Mouse (Mus musculus): ENCODE data around the gene Paqr6. TPM values are rescaled to one million over a fixed set of nuclear protein-coding genes. Genes with fewer than 3 reads are reported as not detected.
A peak's percentile ranks its signal among the peaks of the same experiment; 100 is the strongest.

The Paqr6 gene
- polyA plus RNA-seq, 1 experiment from 2014 or later = 2.3 TPM

- Histone ChIP-seq H3K9me3 (ENCODE audit: control insufficient read depth, low read length) (no peaks in the 10 kb centered on the region), H3K4me3 (replicated peaks; ENCODE audit: low read length) (no peak overlapping the region), H3K9ac (replicated peaks; ENCODE audit: low read depth, low read length) (no peak overlapping the region), H3K4me1 (replicated peaks; ENCODE audit: control insufficient read depth, insufficient read depth, low read length) (peaks cover 3% of the 10 kb centered on the region; the same call in 1 of the 2 replicates), H3K4me2 (ENCODE audit: low read length) (no peak overlapping the region), H3K27me3 (replicated peaks; ENCODE audit: control insufficient read depth, insufficient read depth, low read length) (no peaks in the 10 kb centered on the region), H3K27ac (ENCODE audit: low read length) (no peak overlapping the region), H3K36me3 (ENCODE audit: control insufficient read depth, insufficient read depth) (no peaks in the 10 kb centered on the region)
- WGBS = 92% methylated on average over 10 of the region's 10 CpGs
- ATAC-seq = no peak
Observed at GRCm38 (mm10) chr3:88403522-88404230, 39.3 kb downstream of the Paqr6 start.

GRCm38 (mm10) chr3:88407090-88407489 is 42.7 kb downstream of the Paqr6 start:
- no peak overlapping the region for H3K4me3 ChIP-seq (replicated peaks; ENCODE audit: low read length)
- H3K36me3 ChIP-seq (ENCODE audit: control insufficient read depth, insufficient read depth) = no peaks in the 10 kb centered on the region
- H3K9ac ChIP-seq (replicated peaks; ENCODE audit: low read depth, low read length) = no peak overlapping the region
- ATAC-seq = 0 out of 2 replicates have a peak, but pooled peaks have one; percentile 24
- 0% methylated on average over 2 of the region's 2 CpGs for WGBS
- no peak overlapping the region for H3K27ac ChIP-seq (ENCODE audit: low read length)
- H3K9me3 ChIP-seq (ENCODE audit: control insufficient read depth, low read length) = no peaks in the 10 kb centered on the region
- no peaks in the 10 kb centered on the region for H3K27me3 ChIP-seq (replicated peaks; ENCODE audit: control insufficient read depth, insufficient read depth, low read length)
- H3K4me1 ChIP-seq (replicated peaks; ENCODE audit: control insufficient read depth, insufficient read depth, low read length) = peaks cover 20% of the 10 kb centered on the region
- H3K4me2 ChIP-seq (ENCODE audit: low read length) = no peak overlapping the region

GRCm38 (mm10) chr3:88407529-88407928 is 43.1 kb downstream of the Paqr6 start:
- H3K27ac ChIP-seq (ENCODE audit: low read length) = no peak overlapping the region
- WGBS = 58% methylated on average over 7 of the region's 7 CpGs
- no peaks in the 10 kb centered on the region for H3K36me3 ChIP-seq (ENCODE audit: control insufficient read depth, insufficient read depth)
- ATAC-seq = no peak
- no peaks in the 10 kb centered on the region for H3K27me3 ChIP-seq (replicated peaks; ENCODE audit: control insufficient read depth, insufficient read depth, low read length)
- H3K4me2 ChIP-seq (ENCODE audit: low read length) = no peak overlapping the region
- no peaks in the 10 kb centered on the region for H3K9me3 ChIP-seq (ENCODE audit: control insufficient read depth, low read length)
- no peak overlapping the region for H3K9ac ChIP-seq (replicated peaks; ENCODE audit: low read depth, low read length)
- peaks cover 20% of the 10 kb centered on the region for H3K4me1 ChIP-seq (replicated peaks; ENCODE audit: control insufficient read depth, insufficient read depth, low read length)
- no peak overlapping the region for H3K4me3 ChIP-seq (replicated peaks; ENCODE audit: low read length)

DNA sequence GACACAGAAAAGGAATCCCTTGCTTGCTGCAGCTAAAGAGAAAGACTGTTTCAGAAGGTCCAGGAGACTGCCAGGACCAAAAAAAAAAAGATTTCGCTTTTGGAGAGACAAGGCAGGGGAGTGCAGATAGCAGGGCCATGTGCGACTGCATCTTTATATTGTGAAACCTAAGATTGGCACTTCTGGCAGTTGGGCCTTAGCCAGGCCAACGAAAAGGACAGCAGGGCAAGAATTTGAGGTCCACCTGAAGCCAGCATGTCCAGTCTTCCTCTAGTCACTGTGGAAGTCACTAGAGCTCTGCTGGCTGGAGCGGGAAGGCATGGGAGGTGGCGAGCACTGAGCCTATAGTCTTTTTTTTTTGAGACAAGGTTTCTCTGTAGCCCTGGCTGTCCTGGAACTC is 44.6 kb downstream of the Paqr6 start:
- no peak overlapping the region for H3K27ac ChIP-seq (ENCODE audit: low read length)
- H3K4me1 ChIP-seq (replicated peaks; ENCODE audit: control insufficient read depth, insufficient read depth, low read length) = peaks cover 20% of the 10 kb centered on the region
- no peaks in the 10 kb centered on the region for H3K27me3 ChIP-seq (replicated peaks; ENCODE audit: control insufficient read depth, insufficient read depth, low read length)
- H3K4me3 ChIP-seq (replicated peaks; ENCODE audit: low read length) = no peak overlapping the region; the same call in 1 of the 2 replicates
- no peaks in the 10 kb centered on the region; the same call in 1 of the 2 replicates for H3K36me3 ChIP-seq (ENCODE audit: control insufficient read depth, insufficient read depth)
- H3K9ac ChIP-seq (replicated peaks; ENCODE audit: low read depth, low read length) = peak overlapping the region; percentile 88
- ATAC-seq = no peak
- peak overlapping the region; percentile 72 for H3K4me2 ChIP-seq (ENCODE audit: low read length)
- no peaks in the 10 kb centered on the region for H3K9me3 ChIP-seq (ENCODE audit: control insufficient read depth, low read length)
- 62% methylated on average over 5 of the region's 5 CpGs for whole genome bisulfite sequencing

DNA sequence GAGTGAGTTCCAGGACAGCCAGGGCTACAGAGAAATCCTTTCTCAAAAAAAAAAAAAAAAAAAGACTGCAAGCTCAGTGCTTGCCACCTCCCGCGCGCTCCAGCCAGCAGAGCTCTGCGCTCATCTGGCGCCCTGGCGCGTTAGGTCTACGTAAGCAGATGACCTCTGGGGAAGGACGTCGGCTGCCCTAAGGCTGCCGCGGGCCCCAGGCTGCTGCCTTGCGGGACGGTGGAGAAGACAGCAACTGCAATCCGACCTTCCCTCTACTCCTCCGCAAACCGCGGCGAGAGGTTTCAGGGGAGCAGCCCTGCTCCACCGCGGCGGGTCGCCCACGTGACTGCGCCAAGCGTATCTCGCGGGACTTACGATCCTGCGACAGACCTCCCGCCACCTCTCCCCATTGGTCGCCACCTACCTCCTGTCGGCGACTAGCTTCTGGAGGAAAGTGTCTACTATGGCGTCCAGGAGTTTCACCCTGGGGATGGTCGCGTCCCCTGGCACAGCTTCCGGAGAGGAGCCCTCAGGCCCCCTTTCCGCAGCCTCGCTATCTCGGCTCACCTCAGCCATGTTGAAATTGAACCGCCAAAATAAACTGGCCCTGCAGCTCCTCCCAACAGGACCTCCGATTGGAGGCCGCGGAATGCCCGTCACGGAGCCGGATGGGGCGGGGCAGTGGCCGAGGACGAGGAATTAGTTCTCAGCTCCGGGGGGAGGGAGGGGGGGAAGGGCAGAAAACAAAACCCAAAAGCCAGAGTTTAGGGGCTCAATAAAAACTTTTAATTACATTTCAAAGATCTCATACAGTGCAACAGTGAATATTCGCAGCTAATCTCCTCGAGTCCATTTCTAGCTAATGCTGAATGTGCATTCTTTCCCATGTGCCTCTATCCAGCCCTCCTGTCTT is 45.6 kb downstream of the Paqr6 start, which contains the start of gene Pmf1:
TSS of gene Pmf1 (minus strand) at position 591 of the 904 bp plus-strand sequence.
- Histone ChIP-seq H3K9ac (replicated peaks; ENCODE audit: low read depth, low read length) (peak within 1 kb of the TSS; percentile 88), H3K4me1 (replicated peaks; ENCODE audit: control insufficient read depth, insufficient read depth, low read length) (peaks cover 20% of the 10 kb centered on the region), H3K4me2 (ENCODE audit: low read length) (peak within 1 kb of the TSS; percentile 72), H3K36me3 (ENCODE audit: control insufficient read depth, insufficient read depth) (no peaks in the 10 kb centered on the region; the same call in 1 of the 2 replicates), H3K27me3 (replicated peaks; ENCODE audit: control insufficient read depth, insufficient read depth, low read length) (no peaks in the 10 kb centered on the region), H3K9me3 (ENCODE audit: control insufficient read depth, low read length) (no peaks in the 10 kb centered on the region), H3K27ac (ENCODE audit: low read length) (peak within 1 kb of the TSS; percentile 87), H3K4me3 (replicated peaks; ENCODE audit: low read length) (peak within 1 kb of the TSS; percentile 86)
- ATAC-seq = peak; percentile 94
- WGBS = under 1% methylated on average over 54 of the region's 54 CpGs

- H3K4me2 ChIP-seq (ENCODE audit: low read length) = peak overlapping the region; percentile 72
- H3K27ac ChIP-seq (ENCODE audit: low read length) = peak overlapping the region; percentile 87
- no peaks in the 10 kb centered on the region; the same call in 1 of the 2 replicates for H3K36me3 ChIP-seq (ENCODE audit: control insufficient read depth, insufficient read depth)
- WGBS = 28% methylated on average over 7 of the region's 7 CpGs
- no peak for ATAC-seq
- H3K9me3 ChIP-seq (ENCODE audit: control insufficient read depth, low read length) = no peaks in the 10 kb centered on the region
- H3K27me3 ChIP-seq (replicated peaks; ENCODE audit: control insufficient read depth, insufficient read depth, low read length) = no peaks in the 10 kb centered on the region
- peaks cover 20% of the 10 kb centered on the region for H3K4me1 ChIP-seq (replicated peaks; ENCODE audit: control insufficient read depth, insufficient read depth, low read length)
- peak overlapping the region; percentile 86 for H3K4me3 ChIP-seq (replicated peaks; ENCODE audit: low read length)
- peak overlapping the region; percentile 88 for H3K9ac ChIP-seq (replicated peaks; ENCODE audit: low read depth, low read length)
Observed at GRCm38 (mm10) chr3:88410645-88411031, 46.3 kb downstream of the Paqr6 start.

DNA sequence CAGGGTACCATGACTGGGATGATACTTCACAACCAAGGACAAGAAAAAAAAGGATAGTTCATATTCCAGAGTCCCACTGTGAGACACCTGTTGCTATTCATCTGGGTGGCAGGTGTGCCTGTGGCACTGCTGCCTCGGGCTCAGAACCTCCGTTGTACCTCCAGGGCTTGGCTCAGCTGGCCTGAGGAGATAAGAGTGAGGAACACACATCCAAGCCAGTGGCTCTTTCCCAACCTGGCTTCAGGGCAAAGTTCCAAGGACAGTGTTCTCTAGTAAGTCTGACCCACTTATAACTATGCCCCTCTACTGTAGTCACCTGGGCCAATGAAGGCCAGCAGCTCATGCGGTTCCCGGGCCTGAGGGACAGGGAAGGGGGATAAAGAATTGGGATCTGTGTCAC is 47.3 kb downstream of the Paqr6 start:
- no peaks in the 10 kb centered on the region for H3K27me3 ChIP-seq (replicated peaks; ENCODE audit: control insufficient read depth, insufficient read depth, low read length)
- H3K9ac ChIP-seq (replicated peaks; ENCODE audit: low read depth, low read length) = no peak overlapping the region
- ATAC-seq = no peak
- peaks cover 20% of the 10 kb centered on the region for H3K4me1 ChIP-seq (replicated peaks; ENCODE audit: control insufficient read depth, insufficient read depth, low read length)
- no peak overlapping the region for H3K4me3 ChIP-seq (replicated peaks; ENCODE audit: low read length)
- no peak overlapping the region for H3K4me2 ChIP-seq (ENCODE audit: low read length)
- H3K9me3 ChIP-seq (ENCODE audit: control insufficient read depth, low read length) = no peaks in the 10 kb centered on the region
- H3K36me3 ChIP-seq (ENCODE audit: control insufficient read depth, insufficient read depth) = peaks cover 2% of the 10 kb centered on the region
- 96% methylated on average over 4 of the region's 4 CpGs for WGBS
- no peak overlapping the region for H3K27ac ChIP-seq (ENCODE audit: low read length)

- Histone ChIP-seq H3K27ac (ENCODE audit: low read length) (no peak overlapping the region), H3K36me3 (ENCODE audit: control insufficient read depth, insufficient read depth) (peaks cover 2% of the 10 kb centered on the region), H3K4me2 (ENCODE audit: low read length) (no peak overlapping the region), H3K9me3 (ENCODE audit: control insufficient read depth, low read length) (no peaks in the 10 kb centered on the region), H3K9ac (replicated peaks; ENCODE audit: low read depth, low read length) (no peak overlapping the region), H3K4me3 (replicated peaks; ENCODE audit: low read length) (no peak overlapping the region), H3K27me3 (replicated peaks; ENCODE audit: control insufficient read depth, insufficient read depth, low read length) (no peaks in the 10 kb centered on the region), H3K4me1 (replicated peaks; ENCODE audit: control insufficient read depth, insufficient read depth, low read length) (peaks cover 20% of the 10 kb centered on the region)
- 88% methylated on average over 11 of the region's 11 CpGs for WGBS
- no peak for ATAC-seq
Observed at GRCm38 (mm10) chr3:88412636-88413035, 48.3 kb downstream of the Paqr6 start.

DNA sequence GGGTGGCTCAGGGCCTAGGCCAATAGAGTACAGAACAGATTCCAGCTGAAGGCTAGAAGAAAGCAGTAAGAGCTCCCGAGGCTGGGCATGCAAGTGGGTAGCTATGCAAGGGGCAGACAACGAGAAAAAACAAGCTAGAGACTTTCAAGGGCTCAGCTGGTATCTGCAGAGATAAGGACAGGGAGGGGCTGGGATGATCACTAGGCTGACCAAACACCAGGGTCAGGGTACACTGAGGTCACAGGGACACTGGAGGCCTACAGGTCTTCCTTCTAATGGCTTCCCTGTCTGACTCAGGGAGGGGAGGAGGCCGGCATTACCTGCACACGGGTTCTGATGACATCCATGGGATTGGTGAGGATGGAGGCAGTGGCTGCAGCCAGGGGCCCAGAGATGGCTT is 51.3 kb downstream of the Paqr6 start:
- WGBS = 89% methylated on average over 4 of the region's 4 CpGs
- ATAC-seq = no peak
- Histone ChIP-seq H3K4me3 (replicated peaks; ENCODE audit: low read length) (no peak overlapping the region), H3K27ac (ENCODE audit: low read length) (no peak overlapping the region), H3K27me3 (replicated peaks; ENCODE audit: control insufficient read depth, insufficient read depth, low read length) (no peaks in the 10 kb centered on the region), H3K4me2 (ENCODE audit: low read length) (no peak overlapping the region), H3K9ac (replicated peaks; ENCODE audit: low read depth, low read length) (no peak overlapping the region), H3K4me1 (replicated peaks; ENCODE audit: control insufficient read depth, insufficient read depth, low read length) (peaks cover 3% of the 10 kb centered on the region), H3K36me3 (ENCODE audit: control insufficient read depth, insufficient read depth) (peaks cover 11% of the 10 kb centered on the region), H3K9me3 (ENCODE audit: control insufficient read depth, low read length) (no peaks in the 10 kb centered on the region)

Measured in forebrain, embryonic 16.5 days (tissue).